Mouse (Mus musculus) CH12.LX (cell line): ENCODE results near the gene Asb8. TPM values are rescaled to one million over a fixed set of nuclear protein-coding genes. Genes with fewer than 3 reads are reported as not detected.

Experiments used
- DNase-seq: peaks from one replicate; pipeline ENCODE4 v3.0.0-alpha.2; 2013; ENCODE audit errors: extremely low read depth
- H3K27ac ChIP-seq: 2 replicates; pipeline ENCODE4 v1.5.1; 2012; ENCODE audit warnings: low read depth, mild to moderate bottlenecking, control low read depth, moderate library complexity; ENCODE audit not compliant: insufficient read depth
- H3K27me3 ChIP-seq: replicated peaks from 2 replicates; pipeline ENCODE3; 2012; ENCODE audit warnings: inconsistent platforms
- H3K36me3 ChIP-seq, 2 experiments: replicated peaks in 1 of 2; 2 replicates each; pipeline versions ENCODE3 to v1.6.1; 2012; ENCODE audit warnings: inconsistent platforms in 1 of 2, low read length in 1 of 2, mild to moderate bottlenecking in 1 of 2, mixed read lengths in 1 of 2, moderate library complexity in 1 of 2; ENCODE audit not compliant: control insufficient read depth in 1 of 2, insufficient read depth in 1 of 2
- H3K4me1 ChIP-seq, 2 experiments: 2 replicates each; pipeline ENCODE4 v1.6.1; 2012; ENCODE audit warnings: inconsistent platforms in 1 of 2, moderate library complexity in 1 of 2; ENCODE audit not compliant: insufficient read depth in 2 of 2, control insufficient read depth in 1 of 2
- H3K4me2 ChIP-seq: 2 replicates; pipeline ENCODE4 v1.6.1; 2012; ENCODE audit warnings: low read depth, mild to moderate bottlenecking, control low read depth; ENCODE audit not compliant: poor library complexity, insufficient read depth, severe bottlenecking
- H3K4me3 ChIP-seq, 3 experiments: fragments of 150-350 bp in 1 of 3; sonication (generic) in 1 of 3; replicated peaks in 1 of 3; 2 replicates each; pipeline versions ENCODE3 to v1.5.1; 2011 to 2012; ENCODE audit warnings: low read depth in 2 of 3, low read length in 2 of 3, mild to moderate bottlenecking in 2 of 3, moderate library complexity in 2 of 3, control low read depth in 1 of 3, improper control_type of control experiment in 1 of 3, inconsistent platforms in 1 of 3, mixed read lengths in 1 of 3; ENCODE audit not compliant: poor library complexity in 1 of 3
- H3K79me2 ChIP-seq: replicated peaks from 2 replicates; pipeline ENCODE4 v1.6.1; 2012; ENCODE audit warnings: mild to moderate bottlenecking, moderate library complexity; ENCODE audit not compliant: control insufficient read depth, poor library complexity, insufficient read depth, severe bottlenecking; ENCODE audit errors: extremely low read depth
- H3K9ac ChIP-seq: 2 replicates; pipeline ENCODE4 v1.6.1; 2012; ENCODE audit warnings: low read depth, mild to moderate bottlenecking, control low read depth, moderate library complexity; ENCODE audit not compliant: insufficient read depth
- H3K9me3 ChIP-seq: replicated peaks from 2 replicates; pipeline ENCODE3; 2012; ENCODE audit warnings: low read length, inconsistent platforms, mixed read lengths
- ELF1 ChIP-seq: IDR thresholded peaks from 2 replicates; pipeline ENCODE4 v1.6.1; 2014; ENCODE audit warnings: low read depth, mild to moderate bottlenecking, inconsistent platforms, low read length, improper control_type of control experiment
- GABPA ChIP-seq: IDR thresholded peaks from 2 replicates; pipeline ENCODE4 v1.6.1; 2012; ENCODE audit warnings: low read depth, low read length, improper control_type of control experiment, inconsistent platforms; ENCODE audit not compliant: insufficient replicate concordance
- JUN ChIP-seq: IDR thresholded peaks from 2 replicates; pipeline ENCODE4 v1.6.1; 2011; ENCODE audit warnings: low read depth, mild to moderate bottlenecking, low read length, improper control_type of control experiment, moderate library complexity; ENCODE audit not compliant: insufficient read depth
- JUND ChIP-seq: conservative IDR thresholded peaks from 2 replicates; pipeline ENCODE4 v1.6.1; 2011; ENCODE audit warnings: low read depth, low read length, improper control_type of control experiment
- MAFK ChIP-seq: IDR thresholded peaks from 2 replicates; pipeline ENCODE4 v1.6.1; 2011; ENCODE audit warnings: low read length, improper control_type of control experiment; ENCODE audit not compliant: insufficient replicate concordance
- MXI1 ChIP-seq: IDR thresholded peaks from 2 replicates; pipeline ENCODE4 v1.6.1; 2011; ENCODE audit warnings: mild to moderate bottlenecking, low read depth, low read length, improper control_type of control experiment
- MYC ChIP-seq: IDR thresholded peaks from 2 replicates; pipeline ENCODE4 v1.6.1; 2011; ENCODE audit warnings: low read depth, mild to moderate bottlenecking, improper control_type of control experiment, low read length
- NELFE ChIP-seq: IDR thresholded peaks from 2 replicates; pipeline ENCODE4 v1.6.1; 2011; ENCODE audit warnings: low read depth, low read length, improper control_type of control experiment
- PAX5 ChIP-seq: IDR thresholded peaks from 2 replicates; pipeline ENCODE4 v1.6.1; 2012; ENCODE audit warnings: low read length, inconsistent platforms, mixed read lengths
- POLR2A ChIP-seq: IDR thresholded peaks from 2 replicates; pipeline ENCODE4 v1.6.1; 2011; ENCODE audit warnings: low read depth, mild to moderate bottlenecking, improper control_type of control experiment, low read length
- RCOR1 ChIP-seq: conservative IDR thresholded peaks from 2 replicates; pipeline ENCODE4 v1.6.1; 2012; ENCODE audit warnings: low read depth, mild to moderate bottlenecking, inconsistent platforms, low read length, improper control_type of control experiment
- SIN3A ChIP-seq: IDR thresholded peaks from 2 replicates; pipeline ENCODE4 v1.6.1; 2012; ENCODE audit warnings: low read length, improper control_type of control experiment, inconsistent platforms
- SMC3 ChIP-seq: IDR thresholded peaks from 2 replicates; pipeline ENCODE4 v1.6.1; 2011; ENCODE audit warnings: low read depth, low read length, improper control_type of control experiment
- TCF12 ChIP-seq: IDR thresholded peaks from 2 replicates; pipeline ENCODE4 v1.6.1; 2014; ENCODE audit warnings: low read depth, mild to moderate bottlenecking, inconsistent platforms, low read length, improper control_type of control experiment
- UBTF ChIP-seq: IDR thresholded peaks from 2 replicates; pipeline ENCODE4 v1.6.1; 2012; ENCODE audit warnings: low read depth, mild to moderate bottlenecking, inconsistent platforms, low read length, improper control_type of control experiment, moderate library complexity
- USF1 ChIP-seq: IDR thresholded peaks from 2 replicates; pipeline ENCODE4 v1.6.1; 2014; ENCODE audit warnings: low read depth, mild to moderate bottlenecking, inconsistent platforms, low read length, improper control_type of control experiment
- dilution Hi-C: fragments of 300-500 bp; cut with MboI; formaldehyde crosslinking; loops from 2 replicates; pipeline ENCODE4 v1.14.3; 2020; ENCODE audit warnings: low sequenced_read_pairs; ENCODE audit not compliant: extremely low pct_unique_long_range_greater_than_20kb, extremely low pct_ligation_motif_present
- in situ Hi-C: fragments of 300-500 bp; cut with MboI; formaldehyde crosslinking; loops from 3 replicates; pipeline ENCODE4 v1.14.3; 2019; ENCODE audit warnings: low sequenced_read_pairs, low pct_ligation_motif_present, low pct_unique_long_range_greater_than_20kb, mixed read lengths
- polyA plus RNA-seq: library from polyadenylated mRNA; unstranded; fragments of >175 nt; gene quantifications from 2 replicates; pipeline ENCODE4 v1.2.1, GENCODE M21; 2012; ENCODE audit warnings: low read depth; ENCODE audit not compliant: insufficient read length
- total RNA-seq, 2 experiments: library from RNA; depleted of rRNA; stranded (reverse); fragments of 300-350 nt in 1 of 2; fragments of >200 nt in 1 of 2; gene quantifications; 2 replicates each; pipeline ENCODE4 v1.2.3; 2012 to 2014

Gene Asb8
- total and polyA plus RNA-seq, 3 experiments: 20.5 to 32.5 (median 27.7) TPM

DNA sequence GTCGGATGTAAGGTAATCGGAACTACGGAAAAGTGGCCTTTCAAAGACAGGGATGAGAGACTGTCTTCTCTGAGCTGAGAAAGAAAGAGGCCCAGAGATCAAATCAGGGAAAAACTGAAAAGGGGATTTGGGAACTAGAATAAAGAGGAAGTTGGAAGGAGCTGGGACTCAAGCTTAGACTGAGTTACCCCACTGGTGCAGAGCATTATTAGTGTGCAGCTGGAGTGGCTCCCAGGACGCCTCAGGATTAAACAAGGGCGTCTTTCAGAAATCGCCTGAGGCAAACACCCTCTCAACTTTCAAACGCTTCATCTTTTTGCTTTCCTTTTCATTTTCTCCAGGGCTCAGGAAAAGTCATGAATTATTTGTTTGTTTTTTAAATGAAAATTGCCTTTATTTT is 12.5 kb downstream of the Asb8 start:
- dilution Hi-C loops: no loop called here
- DNase-seq: no peak
- in situ Hi-C loops: loop anchor here (5.0 to 25.0 kb wide), 3 partner anchors 61 to 291 kb away; partner anchors contain the start of genes Pfkm, Senp1 and Tmem106c

DNA sequence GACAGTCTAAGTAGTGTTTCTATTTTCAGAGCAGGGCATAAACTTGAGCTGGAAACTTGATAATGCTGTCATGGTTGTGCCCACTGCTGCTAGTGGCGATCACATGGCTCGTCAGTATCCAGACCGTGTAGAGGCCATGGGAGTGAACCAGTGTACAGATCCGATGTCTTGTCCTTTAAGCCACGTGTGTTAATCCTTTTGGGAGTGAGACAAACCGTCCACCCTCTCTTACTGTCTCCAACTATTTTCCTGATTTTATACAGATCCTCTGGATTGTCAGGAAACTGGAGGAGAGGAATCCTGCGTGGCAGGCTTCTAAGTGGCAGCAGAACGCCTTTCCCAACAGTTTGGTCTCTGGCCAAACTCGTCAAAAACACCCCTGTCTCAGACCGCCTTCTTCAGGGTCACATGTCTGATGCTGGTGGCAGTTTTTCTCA is 16.2 kb downstream of the Asb8 start:
- Histone ChIP-seq H3K4me1 (peaks cover 0 to 21% of the 10 kb centered on the region in 2 experiments; a peak in 2 of 4 replicates), H3K36me3 (no peaks in the 10 kb centered on the region), H3K79me2 (peaks cover 12% of the 10 kb centered on the region), H3K4me2 (no peak overlapping the region), H3K9me3 (peaks cover 7% of the 10 kb centered on the region), H3K9ac (no peak overlapping the region), H3K27me3 (peaks cover 4% of the 10 kb centered on the region), H3K27ac (no peak overlapping the region), H3K4me3 (no peak overlapping the region)
- no peak for DNase-seq
- dilution Hi-C loops (no loop called here), in situ Hi-C loops (no loop called here)
- TF ChIP-seq RCOR1: no peak
- no peak for TF ChIP-seq SMC3
- TF ChIP-seq USF1: no peak
- TF ChIP-seq JUND: no peak
- TF ChIP-seq, all 38 proteins: peak for 0

More for the DNA sequence above, 12.5 kb downstream of the Asb8 start:
- H3K79me2 ChIP-seq: no peaks in the 10 kb centered on the region
- peaks cover 4% of the 10 kb centered on the region for H3K27me3 ChIP-seq
- no peaks in the 10 kb centered on the region for H3K36me3 ChIP-seq
- H3K4me2 ChIP-seq: no peak overlapping the region
- no peak for TF ChIP-seq UBTF
- no peak for TF ChIP-seq NELFE
- TF ChIP-seq JUN: no peak
- no peak for TF ChIP-seq POLR2A
- TF ChIP-seq SIN3A: no peak
- no peak for TF ChIP-seq MAFK
- TF ChIP-seq GABPA: no peak
- TF ChIP-seq ELF1: no peak
- no peak for TF ChIP-seq TCF12
- no peak for TF ChIP-seq PAX5
- TF ChIP-seq RCOR1: no peak
- TF ChIP-seq MXI1: no peak
- TF ChIP-seq MYC: no peak
- no peak for TF ChIP-seq SMC3
- TF ChIP-seq, all 38 proteins: peak for 0
- Histone ChIP-seq H3K4me1 (peaks cover 8 to 29% of the 10 kb centered on the region in 2 experiments; a peak in 3 of 4 replicates), H3K9ac (no peak overlapping the region), H3K4me3 (no peak overlapping the region), H3K27ac (no peak overlapping the region), H3K9me3 (peaks cover 3% of the 10 kb centered on the region)
